Mouse (Mus musculus) left cerebral cortex, postnatal 25 days (tissue): ENCODE measurements around the gene Rrp1b. TPM values are rescaled to one million over a fixed set of nuclear protein-coding genes. Genes with fewer than 3 reads are reported as not detected.

Source experiments
- DNase-seq, 2 experiments: peaks; one replicate each; pipeline ENCODE4 v3.0.0; 2022; ENCODE audit warnings: low spot score in 2 of 2, mixed read lengths in 1 of 2
- intact Hi-C: fragments of 180-260 bp; cut with DNase I; formaldehyde crosslinking; loops from one replicate; pipeline ENCODE4 v1.15.1; 2025
- total RNA-seq, 2 experiments: library from RNA; stranded (reverse); gene quantifications; 2 replicates each; pipeline ENCODE4 v1.2.3; 2021

Gene Rrp1b
- total RNA-seq, result 10 to 100 TPM; 15.8 to 19.8 TPM

DNA sequence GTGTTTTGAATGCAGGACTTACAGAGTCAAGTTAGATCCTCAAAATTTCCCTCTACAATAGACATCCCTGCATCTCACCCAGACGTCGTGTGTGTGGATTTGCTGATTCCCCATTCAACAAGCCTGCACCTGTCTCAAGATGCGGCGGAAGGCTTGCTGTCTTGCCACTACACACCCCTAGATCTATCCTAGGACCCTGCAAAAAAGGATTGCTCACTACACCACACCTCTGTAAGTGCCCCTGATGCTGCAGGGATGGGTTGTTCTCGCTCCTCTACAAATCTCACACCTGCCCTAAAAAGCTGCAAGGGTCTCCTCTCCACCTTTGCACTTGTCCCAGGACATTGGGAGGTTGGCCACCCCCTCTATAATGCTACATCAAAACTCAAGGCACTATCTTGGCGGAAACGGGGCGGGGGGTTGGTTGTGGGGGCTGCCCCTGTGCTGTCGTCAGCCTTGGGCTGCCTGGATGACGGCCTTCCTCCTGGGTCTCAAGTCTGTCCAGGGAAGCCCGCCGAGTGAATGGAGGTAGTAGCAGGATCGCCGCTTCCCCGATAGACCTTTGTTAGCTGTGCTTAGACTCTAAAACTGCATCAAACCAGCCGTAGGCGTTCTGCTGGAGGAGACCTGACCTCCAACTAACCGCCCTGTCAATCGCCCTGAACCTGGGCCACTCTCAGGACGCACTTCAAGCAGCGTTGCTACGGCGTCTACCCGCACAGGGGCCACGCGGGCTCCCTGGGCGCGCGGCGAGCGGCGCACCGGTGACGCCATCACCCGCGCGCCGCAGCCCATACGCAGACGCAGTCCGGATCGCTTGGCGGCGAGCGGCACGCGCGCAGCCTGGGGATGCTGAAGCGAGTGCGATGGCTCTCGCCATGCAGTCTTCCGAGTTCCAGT lies at the start of gene Rrp1b, which contains the start of gene Hsf2bp:
Gene Rrp1b (plus strand): TSS at position 492 of the 900 bp plus-strand sequence.
Gene Hsf2bp (minus strand): TSS at position 741 of the 900 bp plus-strand sequence.
- intact Hi-C loops, result no loop called here
- peak; percentile 76 to 81 for DNase-seq

DNA sequence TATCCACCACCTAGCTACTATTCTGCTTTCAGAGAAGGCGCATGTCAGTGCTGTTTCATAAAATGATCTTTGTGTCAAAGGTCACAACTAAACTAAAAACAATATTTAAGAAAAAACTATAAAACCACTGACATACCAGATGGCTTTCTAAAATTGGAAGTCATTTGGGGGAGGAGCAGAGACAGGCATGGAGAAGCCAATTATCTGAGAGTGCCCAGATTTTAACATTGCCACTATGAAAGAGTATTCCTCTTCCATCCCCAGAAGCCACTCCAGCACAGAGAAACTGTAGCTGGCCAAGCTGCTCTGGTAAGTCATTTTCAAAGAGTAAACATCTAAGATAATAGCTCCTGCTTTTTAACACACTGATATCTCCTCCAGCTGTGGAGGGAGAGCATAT lies 49.0 kb upstream of the Rrp1b start:
- intact Hi-C loops, result no loop called here
- no peak for DNase-seq

DNA sequence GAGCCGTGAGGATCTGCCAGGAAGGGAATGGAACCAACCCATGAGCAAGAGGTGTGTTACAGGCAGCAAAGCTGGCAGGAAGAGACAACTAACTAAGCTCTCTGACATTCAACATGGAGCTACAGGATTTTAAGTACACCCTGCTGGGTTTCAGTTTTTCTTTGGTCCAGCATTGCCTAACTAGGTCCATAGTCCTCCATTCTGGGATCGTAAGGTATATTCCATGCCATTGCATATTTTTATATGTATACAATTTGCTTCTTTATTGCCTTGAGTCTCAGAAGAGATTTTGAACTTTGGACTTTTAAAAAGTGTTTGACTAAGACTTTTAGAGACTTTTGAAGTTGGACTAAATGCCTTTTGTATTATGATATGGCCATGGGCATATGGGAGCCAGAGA lies 46.9 kb upstream of the Rrp1b start:
- intact Hi-C loops, result no loop called here
- no peak for DNase-seq

GRCm38 (mm10) chr17:31992004-31992403 lies 43.9 kb upstream of the Rrp1b start:
- no peak for DNase-seq
- intact Hi-C loops, result no loop called here

GRCm38 (mm10) chr17:31993354-31993753 lies 42.5 kb upstream of the Rrp1b start:
- DNase-seq, result no peak
- intact Hi-C loops, result no loop called here

DNA sequence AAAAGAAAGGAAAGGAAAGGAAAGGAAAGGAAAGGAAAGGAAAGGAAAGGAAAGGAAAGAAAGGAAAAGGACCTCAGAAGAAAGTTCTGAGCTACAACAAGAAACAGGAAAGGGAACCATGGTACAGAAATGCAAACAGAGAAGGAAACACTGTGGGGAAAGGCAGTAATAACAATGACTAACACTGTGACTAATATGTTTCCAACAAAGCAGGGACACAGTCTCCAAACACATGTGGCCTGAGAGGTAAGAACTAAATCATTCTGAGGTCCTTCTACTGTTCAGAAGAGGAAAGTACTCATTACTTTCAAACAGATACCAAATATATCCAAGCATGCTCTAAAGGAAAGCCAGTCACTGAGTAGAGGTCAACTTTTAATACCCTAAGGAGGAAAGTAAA lies 41.8 kb upstream of the Rrp1b start:
- DNase-seq, result no peak
- intact Hi-C loops, result no loop called here

DNA sequence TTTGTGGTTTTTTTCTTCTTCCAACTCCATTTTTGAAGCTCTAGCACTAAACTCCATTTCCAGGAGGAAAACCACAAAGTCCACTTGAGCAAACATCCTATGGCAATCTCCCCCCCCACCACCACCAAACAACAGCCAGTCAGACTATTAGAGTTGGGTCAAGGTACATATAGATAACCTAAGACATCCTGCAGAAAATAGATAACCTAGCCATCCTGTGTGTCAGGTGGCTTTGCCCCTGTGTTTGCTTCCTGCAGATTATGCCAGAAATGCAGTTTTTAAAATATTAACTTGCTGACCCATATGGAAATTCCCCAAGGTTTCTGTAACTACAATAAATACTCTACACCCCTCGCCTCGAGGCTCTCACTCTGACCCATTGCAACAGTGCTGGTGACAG lies 40.1 kb upstream of the Rrp1b start:
- intact Hi-C loops, result no loop called here
- DNase-seq, result no peak

DNA sequence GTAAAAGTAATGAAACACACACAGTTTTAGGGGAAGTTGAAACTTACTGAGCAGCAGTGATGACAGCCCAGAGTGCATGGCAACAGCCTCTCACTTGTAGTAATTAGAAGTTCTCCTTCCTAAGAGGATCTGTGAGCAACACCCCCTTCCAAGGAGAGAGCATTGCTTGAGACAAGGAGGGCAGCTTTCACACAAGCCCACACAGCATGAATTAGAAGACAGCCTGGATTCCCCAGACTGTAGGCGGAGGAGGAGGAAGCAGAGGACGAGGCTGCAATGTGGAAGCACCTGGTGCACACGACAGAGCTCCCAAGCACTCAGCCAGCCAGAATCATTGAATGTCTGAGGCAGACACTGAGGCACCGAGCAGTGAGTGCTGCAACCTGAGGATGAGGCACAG lies 39.6 kb upstream of the Rrp1b start:
- intact Hi-C loops, result no loop called here
- peak; percentile 12 to 70 for DNase-seq

DNA sequence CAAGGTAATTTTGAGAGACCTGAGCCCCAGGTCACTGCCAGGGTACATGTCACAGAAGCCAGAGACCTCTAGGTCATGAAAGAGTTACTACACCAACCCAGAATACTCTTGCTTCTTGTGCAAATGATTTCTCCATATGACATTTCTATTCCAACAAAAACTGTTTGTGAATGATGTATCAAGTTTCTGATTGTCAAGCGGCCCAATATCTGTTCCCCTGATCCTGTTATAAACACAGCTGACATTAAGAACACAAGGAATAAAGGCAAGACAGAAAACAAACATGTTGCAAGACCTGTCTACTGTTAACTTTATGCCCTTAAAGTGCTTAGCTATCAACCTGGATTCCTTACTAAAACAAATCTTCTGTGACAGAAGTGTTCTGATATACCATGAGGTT lies 37.5 kb upstream of the Rrp1b start:
- intact Hi-C loops, result no loop called here
- DNase-seq, result no peak

DNA sequence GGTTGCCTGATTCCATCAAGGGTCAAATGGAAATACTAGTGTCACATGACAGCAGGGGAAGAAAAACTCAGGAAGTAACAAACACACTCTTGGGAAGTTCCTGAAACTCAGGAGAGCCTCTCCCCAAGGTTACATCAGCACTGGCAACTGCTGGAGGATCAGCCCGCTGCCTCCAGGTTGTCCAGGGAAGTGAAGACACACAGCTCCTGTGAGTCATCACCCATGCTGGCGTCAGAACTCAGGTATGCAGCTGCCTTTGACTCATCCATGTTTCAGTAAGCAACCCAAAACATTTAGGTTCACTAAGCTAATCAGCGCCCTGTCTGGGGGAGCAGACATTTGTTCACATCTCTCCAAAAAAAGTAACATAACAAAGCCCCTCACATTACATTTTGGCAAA lies 32.6 kb upstream of the Rrp1b start:
- intact Hi-C loops, result no loop called here
- DNase-seq, result no peak

GRCm38 (mm10) chr17:32006800-32007199 lies 29.1 kb upstream of the Rrp1b start:
- intact Hi-C loops, result no loop called here
- DNase-seq, result no peak

DNA sequence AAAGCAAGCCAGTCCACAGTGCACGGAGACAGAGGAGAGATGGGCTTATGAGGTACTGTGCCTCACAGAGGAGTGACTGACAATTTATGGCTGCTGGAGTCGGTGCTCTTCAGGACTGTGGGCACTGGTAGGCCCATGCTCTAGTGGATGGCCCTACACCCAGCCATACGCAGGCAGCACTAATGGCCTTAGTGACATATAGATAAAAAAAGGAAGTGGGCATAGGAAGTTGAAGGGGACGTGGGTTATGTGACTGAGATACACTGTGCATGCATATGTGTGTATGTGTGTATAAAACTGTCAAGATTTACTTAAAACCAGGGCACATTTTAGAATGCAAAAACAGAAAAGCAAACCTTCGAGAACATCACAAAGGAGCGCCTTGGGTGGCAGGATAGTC lies 24.2 kb upstream of the Rrp1b start:
- intact Hi-C loops, result no loop called here
- no peak for DNase-seq

DNA sequence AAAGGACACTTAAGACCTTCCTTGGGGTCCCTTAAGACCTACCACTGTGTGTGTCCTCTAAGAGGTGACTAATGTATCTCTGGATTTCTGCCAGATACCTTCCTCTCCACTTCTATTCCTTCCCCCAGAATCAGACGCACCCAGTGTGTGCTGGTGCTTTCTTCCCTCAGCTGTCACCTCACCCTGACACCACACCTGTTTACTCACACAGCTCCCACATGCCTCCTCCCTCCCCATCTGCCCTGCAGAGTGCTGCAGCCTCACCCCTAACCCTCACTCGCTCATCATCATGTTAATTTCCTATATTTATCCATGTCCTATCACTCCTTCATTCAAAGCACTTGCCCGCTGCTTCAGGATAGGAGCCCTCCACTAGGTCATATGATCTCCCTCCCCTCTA lies 23.6 kb upstream of the Rrp1b start:
- intact Hi-C loops, result no loop called here
- DNase-seq, result no peak

DNA sequence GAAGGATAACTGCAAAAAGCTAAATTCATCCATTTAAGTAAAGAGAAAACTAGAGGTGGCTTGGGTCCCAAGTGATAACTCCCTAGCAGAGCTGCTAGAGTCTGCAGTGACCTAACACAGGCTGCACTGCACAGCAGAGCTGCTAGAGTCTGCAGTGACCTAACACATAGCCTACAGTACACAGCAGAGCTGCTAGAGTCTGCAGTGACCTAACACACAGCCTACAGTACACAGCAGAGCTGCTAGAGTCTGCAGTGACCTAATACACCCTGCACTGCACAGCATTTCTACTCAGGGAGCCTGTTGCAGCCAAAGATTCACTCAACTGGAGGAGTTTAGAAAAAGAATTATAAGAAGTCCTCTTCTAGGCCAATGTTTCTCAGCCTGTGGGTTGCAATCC lies 22.2 kb upstream of the Rrp1b start:
- intact Hi-C loops, result no loop called here
- no peak for DNase-seq

GRCm38 (mm10) chr17:32016481-32016880 lies 19.4 kb upstream of the Rrp1b start:
- DNase-seq, result no peak
- intact Hi-C loops, result no loop called here

DNA sequence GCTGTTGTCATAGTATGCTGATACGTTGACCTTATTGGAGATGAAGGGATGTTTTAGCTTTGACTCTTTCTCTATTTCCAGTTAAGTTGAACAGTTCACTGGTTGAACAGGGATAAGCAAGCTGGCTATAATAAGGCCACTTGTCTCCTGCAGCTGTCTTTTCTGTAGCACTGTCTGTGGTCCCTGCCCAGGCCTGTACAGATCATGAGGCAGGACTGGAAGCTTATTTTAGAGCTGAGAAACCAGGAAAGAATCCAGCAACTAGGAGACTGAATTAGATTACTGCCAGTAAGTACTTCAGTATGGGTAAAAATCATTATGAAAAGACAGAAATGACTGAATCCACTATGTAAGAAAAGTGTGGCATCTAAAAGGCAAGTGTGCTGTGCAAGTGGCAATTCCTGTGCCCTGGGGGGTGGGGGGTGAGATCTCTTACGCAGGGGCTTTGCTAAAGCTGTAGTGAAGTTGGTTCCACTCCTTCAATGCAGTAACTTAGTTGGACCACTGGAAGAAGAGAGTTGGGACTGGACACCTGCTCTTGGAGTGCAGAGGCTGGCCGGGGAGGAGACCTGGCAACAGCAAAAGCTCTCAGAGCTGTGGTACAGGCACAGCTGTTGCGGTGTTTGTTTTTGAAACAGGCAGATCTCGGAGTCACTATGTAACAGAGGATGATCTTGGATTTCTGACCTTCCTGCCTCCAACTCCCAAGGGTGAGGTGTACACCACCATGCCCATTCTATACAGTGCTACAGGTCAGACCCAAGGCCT lies 17.6 kb upstream of the Rrp1b start:
- intact Hi-C loops, result no loop called here

GRCm38 (mm10) chr17:32021981-32022380 lies 13.9 kb upstream of the Rrp1b start:
- DNase-seq, result no peak
- intact Hi-C loops, result loop anchor here (5.0 to 10.0 kb wide), 2 partner anchors 255 to 497 kb away; partner anchors contain the start of gene Ndufv3

More for the DNA sequence above, 17.6 kb upstream of the Rrp1b start:
- peak in 1 of 2 experiments; percentile 77 for DNase-seq

GRCm38 (mm10) chr17:32022551-32022950 lies 13.3 kb upstream of the Rrp1b start:
- intact Hi-C loops, result loop anchor here (5.0 to 10.0 kb wide), 2 partner anchors 255 to 498 kb away; partner anchors contain the start of gene Ndufv3
- no peak for DNase-seq

GRCm38 (mm10) chr17:32023088-32023487 lies 12.8 kb upstream of the Rrp1b start:
- peak; percentile 81 to 99 for DNase-seq
- intact Hi-C loops, result loop anchor here (1.0 to 10.0 kb wide), 3 partner anchors 146 to 498 kb away; partner anchors contain the start of gene Ndufv3

GRCm38 (mm10) chr17:32024671-32025073 lies 11.2 kb upstream of the Rrp1b start:
- no peak for DNase-seq
- intact Hi-C loops, result loop anchor here (1.0 to 10.0 kb wide), 5 partner anchors 169 to 500 kb away; partner anchors contain the start of genes Ndufv3 and Sik1
